Mouse (Mus musculus) liver, adult 2 months (tissue): ENCODE measurements around the gene Cldn15. TPM values are rescaled to one million over a fixed set of nuclear protein-coding genes. Genes with fewer than 3 reads are reported as not detected.

Experiments used
- DNase-seq: peaks from one replicate; pipeline ENCODE4 v3.0.0-alpha.2; 2011; ENCODE audit warnings: low read depth, low spot score; ENCODE audit errors: extremely low read depth
- H3K27ac ChIP-seq: fragments of 200-500 bp; replicated peaks from 2 replicates; pipeline ENCODE4 v1.5.1; 2012; ENCODE audit warnings: low read depth, mild to moderate bottlenecking, control low read depth, inconsistent platforms, low read length; ENCODE audit not compliant: insufficient read depth
- H3K27me3 ChIP-seq: fragments of 200-500 bp; 2 replicates; pipeline ENCODE4 v1.6.1; 2012; ENCODE audit warnings: mild to moderate bottlenecking, moderate library complexity, low read length, inconsistent platforms; ENCODE audit not compliant: control insufficient read depth, insufficient read depth
- H3K36me3 ChIP-seq: fragments of 200-500 bp; 2 replicates; pipeline ENCODE4 v1.6.1; 2012; ENCODE audit warnings: low read length, inconsistent platforms; ENCODE audit not compliant: control insufficient read depth, insufficient read depth
- H3K4me1 ChIP-seq: fragments of 200-500 bp; 2 replicates; pipeline ENCODE4 v1.6.1; 2011; ENCODE audit warnings: low read length; ENCODE audit not compliant: control insufficient read depth, insufficient read depth
- H3K4me3 ChIP-seq: fragments of 200-500 bp; 2 replicates; pipeline ENCODE4 v1.5.1; 2011; ENCODE audit warnings: low read depth, mild to moderate bottlenecking, control low read depth, low read length, moderate library complexity; ENCODE audit not compliant: insufficient read depth
- H3K79me2 ChIP-seq: fragments of 200-500 bp; 2 replicates; pipeline ENCODE4 v1.6.1; 2012; ENCODE audit warnings: inconsistent platforms, mild to moderate bottlenecking, low read length, moderate library complexity; ENCODE audit not compliant: control insufficient read depth, insufficient read depth
- H3K9ac ChIP-seq: fragments of 200-500 bp; 2 replicates; pipeline ENCODE4 v1.6.1; 2012; ENCODE audit warnings: low read depth, mild to moderate bottlenecking, control low read depth, inconsistent platforms, low read length
- CTCF ChIP-seq: fragments of 200-500 bp; IDR thresholded peaks from 2 replicates; pipeline ENCODE4 v1.5.1; 2011; ENCODE audit warnings: low read depth, low read length, control low read depth
- POLR2A ChIP-seq: fragments of 200-500 bp; IDR thresholded peaks from 2 replicates; pipeline ENCODE4 v1.6.1; 2011; ENCODE audit warnings: low read length, control low read depth; ENCODE audit not compliant: insufficient read depth; ENCODE audit errors: extremely low read depth
- WGBS: fragments of 180-500 bp; shearing (Covaris S2); methylation state at CpG from one replicate; pipeline ENCODE4 v1.1.7; 2018; 5-methylcytosine and 5-hydroxymethylcytosine counted together
- polyA plus RNA-seq: library from polyadenylated mRNA; depleted of rRNA; stranded (reverse); fragments of >200 nt; gene quantifications from 2 replicates; pipeline ENCODE4 v1.2.3, GENCODE M21; 2012
- total RNA-seq: library from RNA; depleted of rRNA; stranded (reverse); fragments of >200 nt; gene quantifications from 2 replicates; pipeline ENCODE4 v1.2.3, GENCODE M21; 2014

Cldn15 gene
- total and polyA plus RNA-seq, 2 experiments: 0.46 to 0.81 TPM

DNA sequence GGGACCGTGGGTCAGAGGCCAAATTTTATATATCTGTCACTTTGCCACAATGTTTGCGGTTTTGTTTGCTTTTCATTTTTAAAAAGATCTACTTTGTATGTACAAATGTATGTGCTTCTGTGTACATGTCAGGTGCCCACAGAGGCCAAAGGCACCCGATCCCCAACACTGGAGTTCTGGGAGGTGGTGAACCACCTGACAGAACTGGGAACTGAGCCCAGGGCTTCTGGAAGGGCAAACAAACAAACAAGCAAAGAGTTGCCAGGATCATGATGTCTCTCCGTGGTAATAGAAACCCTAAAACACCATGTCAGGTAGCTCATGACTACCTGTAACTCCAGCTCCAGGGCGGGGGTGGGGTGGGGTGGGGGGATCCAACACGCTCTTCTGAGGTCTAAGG is 6.4 kb upstream of the Cldn15 start:
- WGBS: 64% methylated on average over 6 of the region's 6 CpGs
- Histone ChIP-seq H3K27me3 (no peaks in the 10 kb centered on the region), H3K36me3 (peaks cover 2% of the 10 kb centered on the region; the same call in 1 of the 2 replicates), H3K4me3 (no peak overlapping the region), H3K9ac (no peak overlapping the region), H3K4me1 (peaks cover 29% of the 10 kb centered on the region), H3K27ac (no peak overlapping the region), H3K79me2 (peaks cover 15% of the 10 kb centered on the region; the same call in 1 of the 2 replicates)
- TF ChIP-seq CTCF (no peak), POLR2A (no peak)
- DNase-seq: peak; percentile 94

GRCm38 (mm10) chr5:136961334-136961982 is 5.0 kb upstream of the Cldn15 start:
- WGBS: 37% methylated on average over 5 of the region's 5 CpGs
- peaks cover 22% of the 10 kb centered on the region for H3K4me1 ChIP-seq
- 0 out of 2 replicates have a peak overlapping the region, but pooled peaks have one; percentile 5 for H3K9ac ChIP-seq
- peak overlapping the region; percentile 34 for H3K27ac ChIP-seq
- peaks cover 7% of the 10 kb centered on the region; the same call in 1 of the 2 replicates for H3K79me2 ChIP-seq
- H3K4me3 ChIP-seq: peak overlapping the region; percentile 66
- TF ChIP-seq POLR2A: no peak
- no peak for TF ChIP-seq CTCF
- H3K36me3 ChIP-seq: peaks cover 2% of the 10 kb centered on the region; the same call in 1 of the 2 replicates
- no peak for DNase-seq
- H3K27me3 ChIP-seq: no peaks in the 10 kb centered on the region

- peak; percentile 91 for DNase-seq
- H3K9ac ChIP-seq: peak overlapping the region; percentile 76
- peak overlapping the region; percentile 82 for H3K27ac ChIP-seq
- peaks cover 19% of the 10 kb centered on the region for H3K4me1 ChIP-seq
- H3K27me3 ChIP-seq: no peaks in the 10 kb centered on the region
- peaks cover 4% of the 10 kb centered on the region; the same call in 1 of the 2 replicates for H3K79me2 ChIP-seq
- peaks cover 2% of the 10 kb centered on the region; the same call in 1 of the 2 replicates for H3K36me3 ChIP-seq
- TF ChIP-seq POLR2A (peak; percentile 72; the same call in 1 of the 2 replicates), CTCF (no peak; the same call in 1 of the 2 replicates)
- under 1% methylated on average over 20 of the region's 20 CpGs for WGBS
- H3K4me3 ChIP-seq: peak overlapping the region; percentile 66
Observed at GRCm38 (mm10) chr5:136961983-136962461, 4.4 kb upstream of the Cldn15 start.

- Histone ChIP-seq H3K27me3 (no peaks in the 10 kb centered on the region), H3K4me1 (peaks cover 19% of the 10 kb centered on the region), H3K4me3 (peak overlapping the region; percentile 66), H3K27ac (peak overlapping the region; percentile 82), H3K9ac (peak overlapping the region; percentile 76), H3K79me2 (0 out of 2 replicates have a peak, but pooled peaks cover 4% of the 10 kb centered on the region), H3K36me3 (peaks cover 2% of the 10 kb centered on the region; the same call in 1 of the 2 replicates)
- under 1% methylated on average over 10 of the region's 10 CpGs for WGBS
- DNase-seq: peak; percentile 63
- peak; percentile 96 for TF ChIP-seq CTCF
- no peak for TF ChIP-seq POLR2A
Observed at GRCm38 (mm10) chr5:136962501-136962900, 3.9 kb upstream of the Cldn15 start.

DNA sequence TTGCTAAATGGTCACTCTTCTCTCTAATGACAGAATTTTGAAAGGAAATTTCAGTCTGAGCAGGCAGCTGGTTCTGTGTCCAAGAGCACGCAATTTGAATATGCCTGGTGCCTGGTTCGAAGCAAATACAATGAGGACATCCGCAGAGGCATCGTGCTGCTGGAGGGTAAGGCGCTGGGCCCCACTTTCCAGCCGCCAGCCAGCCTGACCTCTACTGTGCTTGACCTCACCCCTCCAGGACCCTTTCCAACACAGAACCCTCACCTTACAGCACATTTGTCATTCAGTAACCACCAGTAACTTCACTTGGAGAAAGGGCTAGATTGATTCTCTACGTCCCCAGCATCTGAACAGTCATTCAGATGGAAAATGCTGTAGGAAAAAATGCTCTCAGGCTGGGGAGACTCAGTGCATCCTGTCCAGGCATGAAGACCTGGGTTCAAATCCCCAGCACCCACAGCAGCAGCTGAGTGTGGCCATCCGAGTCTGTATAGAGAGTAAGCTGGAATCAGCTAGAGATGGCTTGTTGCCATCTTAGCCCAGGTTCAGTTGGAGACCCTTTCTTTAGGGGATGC is 3.4 kb upstream of the Cldn15 start:
- WGBS: 62% methylated on average over 8 of the region's 8 CpGs
- no peak overlapping the region for H3K4me3 ChIP-seq

More for the DNA sequence above, 3.4 kb upstream of the Cldn15 start:
- Histone ChIP-seq H3K36me3 (peaks cover 2% of the 10 kb centered on the region; the same call in 1 of the 2 replicates), H3K27me3 (no peaks in the 10 kb centered on the region), H3K9ac (no peak overlapping the region), H3K27ac (peak overlapping the region; percentile 32), H3K4me1 (peaks cover 19% of the 10 kb centered on the region), H3K79me2 (0 out of 2 replicates have a peak, but pooled peaks cover 4% of the 10 kb centered on the region)
- no peak for TF ChIP-seq POLR2A
- TF ChIP-seq CTCF: no peak
- no peak for DNase-seq
